Mouse (Mus musculus): ENCODE measurements at regions not wholly inside any gene's neighbourhood (a gene's known extent, or its start where the extent isn't known, plus 50 kb on each side); places are given as distances from the start of the nearest gene placed in this dataset.
"Not testable (repeated sequence)": the region's sequence is repeated elsewhere in the genome, so short reads cannot be mapped to it uniquely, and the experiment has no call there.

GRCm38 (mm10) chr10:96188168-96188567 lies 51.8 kb downstream of the Gm5426 start:
- no peak for DNase-seq (ENCODE audit: low spot score in 2 of 2)

GRCm38 (mm10) chr10:96190168-96190987 lies 54.0 kb downstream of the Gm5426 start:
- DNase-seq (ENCODE audit: low spot score in 2 of 2) = no peak

- peak; percentile 18 to 62 for DNase-seq (ENCODE audit: low spot score in 2 of 2)
Observed at GRCm38 (mm10) chr10:96200932-96201641, 64.7 kb downstream of the Gm5426 start.

GRCm38 (mm10) chr10:96201891-96202290 lies 65.5 kb downstream of the Gm5426 start:
- DNase-seq (ENCODE audit: low spot score in 2 of 2) = no peak

- no peak for DNase-seq (ENCODE audit: low spot score in 2 of 2)
Observed at GRCm38 (mm10) chr10:96202871-96203270, 66.5 kb downstream of the Gm5426 start.

- DNase-seq (ENCODE audit: low spot score in 2 of 2) = peak in 1 of 2 experiments; percentile 20
Observed at GRCm38 (mm10) chr10:96204198-96204597, 67.8 kb downstream of the Gm5426 start.

- DNase-seq (ENCODE audit: low spot score in 2 of 2) = no peak
Observed at GRCm38 (mm10) chr10:96209171-96209570, 72.8 kb downstream of the Gm5426 start.

- no peak for DNase-seq (ENCODE audit: low spot score in 2 of 2)
Observed at GRCm38 (mm10) chr10:96211189-96211588, 74.8 kb downstream of the Gm5426 start.

- DNase-seq (ENCODE audit: low spot score in 2 of 2) = peak; percentile 76 to 84
Observed at GRCm38 (mm10) chr10:96213876-96214275, 77.5 kb downstream of the Gm5426 start.

GRCm38 (mm10) chr10:96214285-96214684 lies 77.9 kb downstream of the Gm5426 start:
- no peak for DNase-seq (ENCODE audit: low spot score in 2 of 2)

GRCm38 (mm10) chr10:96214946-96215345 lies 78.5 kb downstream of the Gm5426 start:
- peak in 1 of 2 experiments; percentile 38 for DNase-seq (ENCODE audit: low spot score in 2 of 2)

GRCm38 (mm10) chr10:96220731-96221130 lies 84.3 kb downstream of the Gm5426 start:
- DNase-seq (ENCODE audit: low spot score in 2 of 2) = no peak

GRCm38 (mm10) chr10:96230391-96230790 lies 94.0 kb downstream of the Gm5426 start:
- peak in 1 of 2 experiments; percentile 14 for DNase-seq (ENCODE audit: low spot score in 2 of 2)

GRCm38 (mm10) chr10:96231309-96231708 lies 94.9 kb downstream of the Gm5426 start:
- no peak for DNase-seq (ENCODE audit: low spot score in 2 of 2)

GRCm38 (mm10) chr10:96232889-96233288 lies 96.5 kb downstream of the Gm5426 start:
- no peak for DNase-seq (ENCODE audit: low spot score in 2 of 2)

GRCm38 (mm10) chr10:96234564-96235412 lies 98.4 kb downstream of the Gm5426 start:
- DNase-seq (ENCODE audit: low spot score in 2 of 2) = no peak

GRCm38 (mm10) chr10:96236031-96236430 lies 99.6 kb downstream of the Gm5426 start:
- DNase-seq (ENCODE audit: low spot score in 2 of 2) = not testable (repeated sequence)

- no peak for DNase-seq (ENCODE audit: low spot score in 2 of 2)
Observed at GRCm38 (mm10) chr10:96236777-96237373, 100.5 kb downstream of the Gm5426 start.

- DNase-seq (ENCODE audit: low spot score in 2 of 2) = no peak
Observed at GRCm38 (mm10) chr10:96237572-96238130, 101.2 kb downstream of the Gm5426 start.

- peak in 1 of 2 experiments; percentile 32 for DNase-seq (ENCODE audit: low spot score in 2 of 2)
Observed at GRCm38 (mm10) chr10:96238251-96238650, 101.8 kb downstream of the Gm5426 start.

GRCm38 (mm10) chr10:96238850-96239249 lies 102.4 kb downstream of the Gm5426 start:
- DNase-seq (ENCODE audit: low spot score in 2 of 2) = no peak

Data from natural killer cell, adult 2 months (primary cell).